Mouse (Mus musculus): ENCODE data around the gene Fzr1. TPM values are rescaled to one million over a fixed set of nuclear protein-coding genes. Genes with fewer than 3 reads are reported as not detected.

Fzr1 gene
- polyA plus RNA-seq, 1 experiment = 181 TPM

GRCm38 (mm10) chr10:81383802-81384604 is 5.7 kb upstream of the Fzr1 start, which contains the start of the genes Dohh and Gm48551:
Dohh (plus strand) TSS chr10:81384428.
Gm48551 (plus strand) TSS chr10:81384466.
- TF ChIP-seq POLR2A (IDR thresholded peaks at IDR 0.05; ENCODE audit: control insufficient read depth, extremely low read depth, insufficient read depth, low read length, poor library complexity) = peak; percentile 72; the same call in 1 of the 2 replicates
- TF ChIP-seq CTCF (IDR thresholded peaks at IDR 0.05; ENCODE audit: borderline replicate concordance, control insufficient read depth, extremely low read depth, insufficient read depth, low read length, poor library complexity) = no peak; the same call in 1 of the 2 replicates
- H3K4me1 ChIP-seq (replicated peaks; ENCODE audit: control insufficient read depth, insufficient read depth, low read length) = peaks cover 24% of the 10 kb centered on the region
- H3K36me3 ChIP-seq (ENCODE audit: control insufficient read depth, insufficient read depth, low read length) = peaks cover 10% of the 10 kb centered on the region
- peak; percentile 96 for DNase-seq
- 8% methylated on average over 54 of the region's 54 CpGs for WGBS
- H3K4me3 ChIP-seq (ENCODE audit: control insufficient read depth, insufficient read depth, low read length) = peak within 1 kb of the TSS; percentile 68
- H3K27me3 ChIP-seq (ENCODE audit: control insufficient read depth, insufficient read depth, low read length) = no peaks in the 10 kb centered on the region
- H3K27ac ChIP-seq (ENCODE audit: control insufficient read depth, insufficient read depth, low read length) = peak within 1 kb of the TSS; percentile 17

GRCm38 (mm10) chr10:81382039-81382438 is 3.7 kb upstream of the Fzr1 start:
- no peaks in the 10 kb centered on the region for H3K27me3 ChIP-seq (ENCODE audit: control insufficient read depth, insufficient read depth, low read length)
- H3K4me3 ChIP-seq (ENCODE audit: control insufficient read depth, insufficient read depth, low read length) = no peak overlapping the region
- TF ChIP-seq CTCF (IDR thresholded peaks at IDR 0.05; ENCODE audit: borderline replicate concordance, control insufficient read depth, extremely low read depth, insufficient read depth, low read length, poor library complexity) = no peak
- no peak for TF ChIP-seq POLR2A (IDR thresholded peaks at IDR 0.05; ENCODE audit: control insufficient read depth, extremely low read depth, insufficient read depth, low read length, poor library complexity)
- no peak for DNase-seq
- H3K4me1 ChIP-seq (replicated peaks; ENCODE audit: control insufficient read depth, insufficient read depth, low read length) = peaks cover 34% of the 10 kb centered on the region
- peaks cover under 1% of the 10 kb centered on the region; the same call in 1 of the 2 replicates for H3K36me3 ChIP-seq (ENCODE audit: control insufficient read depth, insufficient read depth, low read length)
- H3K27ac ChIP-seq (ENCODE audit: control insufficient read depth, insufficient read depth, low read length) = peak overlapping the region; percentile 6; the same call in 1 of the 2 replicates
- 4% methylated on average over 5 of the region's 5 CpGs for WGBS

GRCm38 (mm10) chr10:81379809-81380378 is 1.6 kb upstream of the Fzr1 start:
- 75% methylated on average over 6 of the region's 6 CpGs for WGBS
- no peak for DNase-seq
- TF ChIP-seq CTCF (IDR thresholded peaks at IDR 0.05; ENCODE audit: borderline replicate concordance, control insufficient read depth, extremely low read depth, insufficient read depth, low read length, poor library complexity) = no peak

GRCm38 (mm10) chr10:81379183-81379553 is 852 bp upstream of the Fzr1 start:
- 61% methylated on average over 3 of the region's 3 CpGs for WGBS
- H3K36me3 ChIP-seq (ENCODE audit: control insufficient read depth, insufficient read depth, low read length) = no peaks in the 10 kb centered on the region
- peak overlapping the region; percentile 36; the same call in 1 of the 2 replicates for H3K27ac ChIP-seq (ENCODE audit: control insufficient read depth, insufficient read depth, low read length)
- no peaks in the 10 kb centered on the region for H3K27me3 ChIP-seq (ENCODE audit: control insufficient read depth, insufficient read depth, low read length)
- no peak for TF ChIP-seq POLR2A (IDR thresholded peaks at IDR 0.05; ENCODE audit: control insufficient read depth, extremely low read depth, insufficient read depth, low read length, poor library complexity)
- no peak for TF ChIP-seq CTCF (IDR thresholded peaks at IDR 0.05; ENCODE audit: borderline replicate concordance, control insufficient read depth, extremely low read depth, insufficient read depth, low read length, poor library complexity)
- peak overlapping the region; percentile 59 for H3K4me3 ChIP-seq (ENCODE audit: control insufficient read depth, insufficient read depth, low read length)
- no peak for DNase-seq
- H3K4me1 ChIP-seq (replicated peaks; ENCODE audit: control insufficient read depth, insufficient read depth, low read length) = peaks cover 28% of the 10 kb centered on the region

More at GRCm38 (mm10) chr10:81379809-81380378, 1.6 kb upstream of the Fzr1 start:
- Histone ChIP-seq H3K4me1 (replicated peaks; ENCODE audit: control insufficient read depth, insufficient read depth, low read length) (peaks cover 32% of the 10 kb centered on the region), H3K36me3 (ENCODE audit: control insufficient read depth, insufficient read depth, low read length) (no peaks in the 10 kb centered on the region), H3K4me3 (ENCODE audit: control insufficient read depth, insufficient read depth, low read length) (no peak overlapping the region), H3K27me3 (ENCODE audit: control insufficient read depth, insufficient read depth, low read length) (no peaks in the 10 kb centered on the region), H3K27ac (ENCODE audit: control insufficient read depth, insufficient read depth, low read length) (no peak overlapping the region)

GRCm38 (mm10) chr10:81378553-81379182 is 352 bp upstream of the Fzr1 start:
- DNase-seq = peak; percentile 100
- Histone ChIP-seq H3K4me3 (ENCODE audit: control insufficient read depth, insufficient read depth, low read length) (peak overlapping the region; percentile 59), H3K27ac (ENCODE audit: control insufficient read depth, insufficient read depth, low read length) (peak overlapping the region; percentile 36; the same call in 1 of the 2 replicates), H3K4me1 (replicated peaks; ENCODE audit: control insufficient read depth, insufficient read depth, low read length) (peaks cover 28% of the 10 kb centered on the region), H3K27me3 (ENCODE audit: control insufficient read depth, insufficient read depth, low read length) (no peaks in the 10 kb centered on the region), H3K36me3 (ENCODE audit: control insufficient read depth, insufficient read depth, low read length) (no peaks in the 10 kb centered on the region)
- WGBS = under 1% methylated on average over 46 of the region's 46 CpGs
- TF ChIP-seq CTCF (IDR thresholded peaks at IDR 0.05; ENCODE audit: borderline replicate concordance, control insufficient read depth, extremely low read depth, insufficient read depth, low read length, poor library complexity) (0 out of 2 replicates have a peak, but pooled peaks have one; percentile 39), POLR2A (IDR thresholded peaks at IDR 0.05; ENCODE audit: control insufficient read depth, extremely low read depth, insufficient read depth, low read length, poor library complexity) (peak; percentile 81)

GRCm38 (mm10) chr10:81377362-81377664 is 1.0 kb downstream of the Fzr1 start:
- peak overlapping the region; percentile 73; the same call in 1 of the 2 replicates for H3K4me3 ChIP-seq (ENCODE audit: control insufficient read depth, insufficient read depth, low read length)
- no peaks in the 10 kb centered on the region for H3K27me3 ChIP-seq (ENCODE audit: control insufficient read depth, insufficient read depth, low read length)
- H3K27ac ChIP-seq (ENCODE audit: control insufficient read depth, insufficient read depth, low read length) = no peak overlapping the region
- peaks cover 25% of the 10 kb centered on the region for H3K4me1 ChIP-seq (replicated peaks; ENCODE audit: control insufficient read depth, insufficient read depth, low read length)
- WGBS = 3% methylated on average over 2 of the region's 2 CpGs
- TF ChIP-seq POLR2A (IDR thresholded peaks at IDR 0.05; ENCODE audit: control insufficient read depth, extremely low read depth, insufficient read depth, low read length, poor library complexity) (no peak), CTCF (IDR thresholded peaks at IDR 0.05; ENCODE audit: borderline replicate concordance, control insufficient read depth, extremely low read depth, insufficient read depth, low read length, poor library complexity) (no peak)
- no peaks in the 10 kb centered on the region for H3K36me3 ChIP-seq (ENCODE audit: control insufficient read depth, insufficient read depth, low read length)
- DNase-seq = no peak

Measured in thymus, adult 2 months (tissue).